Mouse (Mus musculus): ENCODE results near the gene Zfp593. TPM values are rescaled to one million over a fixed set of nuclear protein-coding genes. Genes with fewer than 3 reads are reported as not detected.

The Zfp593 gene
- polyA plus RNA-seq, 1 experiment from 2014 or later: 16.8 TPM

GRCm38 (mm10) chr4:134206488-134207053, 38.8 kb downstream of the Zfp593 start:
- ATAC-seq (ENCODE audit: low FRiP score) (no peak), DNase-seq (ENCODE audit: low spot score, missing footprints) (no peak)
- Histone ChIP-seq H3K27me3 (ENCODE audit: control insufficient read depth, insufficient read depth, low read length) (no peaks in the 10 kb centered on the region), H3K9ac (ENCODE audit: low read length) (no peak overlapping the region), H3K27ac (ENCODE audit: low read depth, low read length) (no peak overlapping the region), H3K4me1 (ENCODE audit: control insufficient read depth, insufficient read depth, low read length) (no peaks in the 10 kb centered on the region), H3K4me2 (no peak overlapping the region), H3K4me3 (ENCODE audit: low read depth, low read length) (no peak overlapping the region), H3K9me3 (ENCODE audit: control insufficient read depth, low read length) (no peaks in the 10 kb centered on the region), H3K36me3 (ENCODE audit: control insufficient read depth, insufficient read depth, low read length) (no peaks in the 10 kb centered on the region)
- WGBS: 69% methylated on average over 6 of the region's 6 CpGs

GRCm38 (mm10) chr4:134203340-134203896, 42.0 kb downstream of the Zfp593 start:
- Histone ChIP-seq H3K4me2 (no peak overlapping the region), H3K9me3 (ENCODE audit: control insufficient read depth, low read length) (no peaks in the 10 kb centered on the region)

DNA sequence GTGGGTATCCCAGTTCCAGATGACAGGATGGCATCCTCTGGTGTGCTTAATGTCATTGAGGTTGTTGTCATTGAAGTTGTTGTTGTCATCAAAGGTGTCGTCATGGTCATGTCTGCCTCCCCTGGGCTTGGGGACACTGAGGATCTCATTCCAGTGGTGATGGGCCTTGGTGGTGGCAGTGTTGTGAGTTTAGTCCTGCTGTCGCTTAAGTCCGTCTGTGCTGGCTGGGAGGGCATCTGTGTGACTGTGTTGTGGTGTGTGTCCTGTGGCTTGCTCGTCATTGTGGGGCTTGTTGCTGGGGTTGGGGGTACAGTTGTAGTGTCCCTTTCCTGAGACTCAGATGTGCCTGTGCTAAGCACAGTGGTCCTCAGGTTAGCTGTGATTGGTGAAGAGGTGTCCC, 42.5 kb downstream of the Zfp593 start, which contains the start of gene Gm7534:
TSS of gene Gm7534 (minus strand) at position 101 of the 400 bp plus-strand sequence.
- WGBS: 87% methylated on average over 4 of the region's 4 CpGs
- DNase-seq (ENCODE audit: low spot score, missing footprints): no peak

More at GRCm38 (mm10) chr4:134203340-134203896, 42.0 kb downstream of the Zfp593 start:
- no peak overlapping the region for H3K27ac ChIP-seq (ENCODE audit: low read depth, low read length)
- DNase-seq (ENCODE audit: low spot score, missing footprints): no peak
- no peak overlapping the region for H3K9ac ChIP-seq (ENCODE audit: low read length)
- H3K27me3 ChIP-seq (ENCODE audit: control insufficient read depth, insufficient read depth, low read length): no peaks in the 10 kb centered on the region
- WGBS: 94% methylated on average over 17 of the region's 17 CpGs
- no peaks in the 10 kb centered on the region for H3K36me3 ChIP-seq (ENCODE audit: control insufficient read depth, insufficient read depth, low read length)
- no peak overlapping the region for H3K4me3 ChIP-seq (ENCODE audit: low read depth, low read length)
- ATAC-seq (ENCODE audit: low FRiP score): no peak
- no peaks in the 10 kb centered on the region for H3K4me1 ChIP-seq (ENCODE audit: control insufficient read depth, insufficient read depth, low read length)

DNA sequence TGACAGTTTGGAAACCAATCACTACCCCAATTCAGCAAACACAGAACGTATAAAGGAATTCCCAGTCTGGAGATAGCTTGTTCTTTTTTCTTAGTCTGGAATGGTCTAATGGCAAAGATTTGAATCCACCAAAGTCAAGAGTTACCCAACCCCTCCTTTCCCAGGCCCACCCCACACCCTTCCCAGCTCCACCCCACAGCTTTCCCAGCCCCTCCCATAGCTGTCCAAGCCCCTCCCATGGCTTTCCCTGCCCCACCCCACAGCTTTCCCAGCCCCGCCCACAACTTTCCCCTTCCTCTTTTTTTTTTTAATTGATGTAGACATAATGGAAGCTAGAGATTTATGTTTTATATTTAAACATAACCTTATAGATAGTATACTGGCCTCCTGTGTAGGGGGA, 46.0 kb downstream of the Zfp593 start:
- H3K9ac ChIP-seq (ENCODE audit: low read length): no peak overlapping the region
- H3K27ac ChIP-seq (ENCODE audit: low read depth, low read length): no peak overlapping the region
- no peaks in the 10 kb centered on the region for H3K9me3 ChIP-seq (ENCODE audit: control insufficient read depth, low read length)
- H3K4me1 ChIP-seq (ENCODE audit: control insufficient read depth, insufficient read depth, low read length): no peaks in the 10 kb centered on the region
- H3K36me3 ChIP-seq (ENCODE audit: control insufficient read depth, insufficient read depth, low read length): no peaks in the 10 kb centered on the region
- ATAC-seq (ENCODE audit: low FRiP score) (no peak), DNase-seq (ENCODE audit: low spot score, missing footprints) (no peak)
- no peaks in the 10 kb centered on the region for H3K27me3 ChIP-seq (ENCODE audit: control insufficient read depth, insufficient read depth, low read length)
- no peak overlapping the region for H3K4me2 ChIP-seq
- H3K4me3 ChIP-seq (ENCODE audit: low read depth, low read length): no peak overlapping the region
- 79% methylated on average over 2 of the region's 2 CpGs for WGBS

More for the DNA sequence above, 42.5 kb downstream of the Zfp593 start, which contains the start of gene Gm7534:
- no peak within 1 kb of the TSS for H3K4me3 ChIP-seq (ENCODE audit: low read depth, low read length)
- H3K27me3 ChIP-seq (ENCODE audit: control insufficient read depth, insufficient read depth, low read length): no peaks in the 10 kb centered on the region
- H3K36me3 ChIP-seq (ENCODE audit: control insufficient read depth, insufficient read depth, low read length): no peaks in the 10 kb centered on the region
- no peak within 1 kb of the TSS for H3K27ac ChIP-seq (ENCODE audit: low read depth, low read length)
- H3K9me3 ChIP-seq (ENCODE audit: control insufficient read depth, low read length): no peaks in the 10 kb centered on the region
- ATAC-seq (ENCODE audit: low FRiP score): no peak
- H3K4me2 ChIP-seq: no peak within 1 kb of the TSS
- no peaks in the 10 kb centered on the region for H3K4me1 ChIP-seq (ENCODE audit: control insufficient read depth, insufficient read depth, low read length)
- no peak within 1 kb of the TSS for H3K9ac ChIP-seq (ENCODE audit: low read length)

Other genes with a start within 250 kb of the Zfp593 start
- gene Dhdds, start 244.7 kb downstream of the Zfp593 start, polyA plus RNA-seq (2014; fragmentation: Nextera tagmentation; extraction: Ambion mirVana): 38.9 and 42.4 TPM in 2 replicates
- 4.7 and 5.6 TPM in 2 replicates for gene Lin28a, start 226.8 kb downstream of the Zfp593 start, polyA plus RNA-seq (2014; fragmentation: Nextera tagmentation; extraction: Ambion mirVana)
- gene Zfp683, start 191.8 kb downstream of the Zfp593 start, polyA plus RNA-seq (2014; fragmentation: Nextera tagmentation; extraction: Ambion mirVana): not detected in 2 replicates
- gene Crybg2, start 184.8 kb downstream of the Zfp593 start, polyA plus RNA-seq (2014; fragmentation: Nextera tagmentation; extraction: Ambion mirVana): 0.89 and 0.98 TPM in 2 replicates
- gene Cd52, start 150.5 kb downstream of the Zfp593 start, polyA plus RNA-seq (2014; fragmentation: Nextera tagmentation; extraction: Ambion mirVana): 4.3 and 4.7 TPM in 2 replicates
- 3.0 and 4.7 TPM in 2 replicates for gene Ubxn11, start 143.0 kb downstream of the Zfp593 start, polyA plus RNA-seq (2014; fragmentation: Nextera tagmentation; extraction: Ambion mirVana)
- 308 and 312 TPM in 2 replicates for gene Sh3bgrl3, start 116.8 kb downstream of the Zfp593 start, polyA plus RNA-seq (2014; fragmentation: Nextera tagmentation; extraction: Ambion mirVana)
- gene Cep85, start 58.5 kb downstream of the Zfp593 start, polyA plus RNA-seq (2014; fragmentation: Nextera tagmentation; extraction: Ambion mirVana): 26.6 and 27.1 TPM in 2 replicates
- not detected in 2 replicates for gene Gm7534, start 42.6 kb downstream of the Zfp593 start, polyA plus RNA-seq (2014; fragmentation: Nextera tagmentation; extraction: Ambion mirVana)
- not detected in 2 replicates for gene Catsper4, start 18.2 kb downstream of the Zfp593 start, polyA plus RNA-seq (2014; fragmentation: Nextera tagmentation; extraction: Ambion mirVana)
- gene Cnksr1, start 7.2 kb downstream of the Zfp593 start, polyA plus RNA-seq (2014; fragmentation: Nextera tagmentation; extraction: Ambion mirVana): 0.05 TPM in 1 of 2 replicates, not detected in the other
- 0.37 TPM in 1 of 2 replicates, not detected in the other for gene E130218I03Rik, start 1.9 kb downstream of the Zfp593 start, polyA plus RNA-seq (2014; fragmentation: Nextera tagmentation; extraction: Ambion mirVana)
- 0.22 TPM in 1 of 2 replicates, not detected in the other for gene Gm30191, start 1.3 kb upstream of the Zfp593 start, polyA plus RNA-seq (2014; fragmentation: Nextera tagmentation; extraction: Ambion mirVana)
- 4.2 and 5.1 TPM in 2 replicates for gene Grrp1, start 8.5 kb upstream of the Zfp593 start, polyA plus RNA-seq (2014; fragmentation: Nextera tagmentation; extraction: Ambion mirVana)
- 24.5 and 28.8 TPM in 2 replicates for gene Pdik1l, start 42.3 kb upstream of the Zfp593 start, polyA plus RNA-seq (2014; fragmentation: Nextera tagmentation; extraction: Ambion mirVana)
- gene Trim63, start 69.5 kb upstream of the Zfp593 start, polyA plus RNA-seq (2014; fragmentation: Nextera tagmentation; extraction: Ambion mirVana): 0.11 TPM in 1 of 2 replicates, not detected in the other
- not detected in 2 replicates for gene Slc30a2, start 97.6 kb upstream of the Zfp593 start, polyA plus RNA-seq (2014; fragmentation: Nextera tagmentation; extraction: Ambion mirVana)
- 0.06 and 0.11 TPM in 2 replicates for gene Extl1, start 138.3 kb upstream of the Zfp593 start, polyA plus RNA-seq (2014; fragmentation: Nextera tagmentation; extraction: Ambion mirVana)
- gene Pafah2, start 150.7 kb upstream of the Zfp593 start, polyA plus RNA-seq (2014; fragmentation: Nextera tagmentation; extraction: Ambion mirVana): 8.8 and 10.0 TPM in 2 replicates
- gene Stmn1, start 222.7 kb upstream of the Zfp593 start, polyA plus RNA-seq (2014; fragmentation: Nextera tagmentation; extraction: Ambion mirVana): 4,454 and 4,703 TPM in 2 replicates

Measured in midbrain, embryonic 11.5 days (tissue).